Mouse (Mus musculus): ENCODE data around the gene Irs2.

DNA sequence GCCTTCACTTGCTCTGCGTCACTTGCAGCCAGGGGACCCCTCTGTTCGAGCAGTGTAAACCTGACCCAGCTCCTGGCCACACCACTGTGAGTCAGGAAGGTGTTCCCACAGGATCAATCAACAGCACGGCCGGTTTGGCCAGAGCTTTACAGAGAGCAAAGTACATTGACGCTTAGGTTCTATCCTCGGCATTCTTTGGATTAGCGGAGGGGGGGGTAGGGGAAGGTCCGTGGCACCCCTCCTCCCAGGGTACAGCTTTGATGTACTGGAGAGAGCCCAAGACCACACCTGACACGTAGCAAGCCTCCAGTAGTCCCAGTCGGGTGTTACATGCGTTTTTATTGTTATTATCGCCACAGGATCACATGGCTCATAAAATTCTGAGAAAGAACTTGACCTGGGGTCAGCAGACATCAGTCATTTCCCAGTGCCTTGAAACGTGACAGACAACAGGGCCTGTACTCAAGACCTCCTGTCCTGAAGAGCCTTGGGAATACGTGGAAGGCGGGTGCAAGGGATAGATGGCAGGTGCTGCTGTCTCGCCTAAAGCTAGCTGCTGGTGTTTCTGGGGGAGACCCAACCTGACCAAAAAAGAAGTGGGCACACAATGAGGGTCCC lies 47.4 kb upstream of the Irs2 start:
- no peak for TF ChIP-seq ZC3H11A (IDR thresholded peaks at IDR 0.05; ENCODE audit: borderline replicate concordance, low read depth, low read length)
- no peak for TF ChIP-seq CHD2 (IDR thresholded peaks at IDR 0.05; ENCODE audit: low read depth, low read length)
- no peak for TF ChIP-seq ZNF384 (IDR thresholded peaks at IDR 0.05; ENCODE audit: low read depth, low read length)
- no peak for TF ChIP-seq MAFK (IDR thresholded peaks at IDR 0.05; ENCODE audit: insufficient read depth, low read depth, low read length)
